Mouse (Mus musculus): ENCODE measurements around the gene Rbm8a.

GRCm38 (mm10) chr3:96623201-96623600 is 6.5 kb upstream of the Rbm8a start:
- TF ChIP-seq CTCF (IDR thresholded peaks at IDR 0.05; ENCODE audit: borderline replicate concordance, insufficient read depth, low read length): no peak
- no peak for TF ChIP-seq POLR2A (IDR thresholded peaks at IDR 0.05; ENCODE audit: low read depth, low read length)
